Mouse (Mus musculus): ENCODE results near the gene Hexdc.

Gene Hexdc

GRCm38 (mm10) chr11:121203859-121204160 lies 423 bp upstream of the Hexdc start:
- peaks cover 14% of the 10 kb centered on the region for H3K36me3 ChIP-seq (ENCODE audit: insufficient read depth, low read length)
- H3K9me3 ChIP-seq (ENCODE audit: low read length): no peaks in the 10 kb centered on the region
- H3K4me1 ChIP-seq (replicated peaks; ENCODE audit: low read depth, low read length): peaks cover 17% of the 10 kb centered on the region
- no peaks in the 10 kb centered on the region for H3K27me3 ChIP-seq (ENCODE audit: insufficient read depth, low read length)
- H3K4me3 ChIP-seq (replicated peaks; ENCODE audit: low read length): peak overlapping the region; percentile 94
- TF ChIP-seq POU5F1 (IDR thresholded peaks at IDR 0.05; ENCODE audit: borderline replicate concordance, low read length) (no peak), NANOG (IDR thresholded peaks at IDR 0.05; ENCODE audit: borderline replicate concordance, low read length) (no peak), CTCF (conservative IDR thresholded peaks at IDR 0.05; ENCODE audit: low read length) (no peak)

- TF ChIP-seq POU5F1 (IDR thresholded peaks at IDR 0.05; ENCODE audit: borderline replicate concordance, low read length): no peak
- TF ChIP-seq CTCF (conservative IDR thresholded peaks at IDR 0.05; ENCODE audit: low read length): no peak
- no peak for TF ChIP-seq NANOG (IDR thresholded peaks at IDR 0.05; ENCODE audit: borderline replicate concordance, low read length)
- Histone ChIP-seq H3K4me1 (replicated peaks; ENCODE audit: low read depth, low read length) (no peaks in the 10 kb centered on the region), H3K27me3 (ENCODE audit: insufficient read depth, low read length) (no peaks in the 10 kb centered on the region), H3K36me3 (ENCODE audit: insufficient read depth, low read length) (peaks cover 61% of the 10 kb centered on the region), H3K4me3 (replicated peaks; ENCODE audit: low read length) (no peak overlapping the region), H3K9me3 (ENCODE audit: low read length) (no peaks in the 10 kb centered on the region)
Observed at GRCm38 (mm10) chr11:121216831-121217230, 12.6 kb downstream of the Hexdc start.

GRCm38 (mm10) chr11:121219776-121220175 lies 15.5 kb downstream of the Hexdc start:
- Histone ChIP-seq H3K9me3 (ENCODE audit: low read length) (no peaks in the 10 kb centered on the region), H3K4me1 (replicated peaks; ENCODE audit: low read depth, low read length) (no peaks in the 10 kb centered on the region)

GRCm38 (mm10) chr11:121220771-121221170 lies 16.5 kb downstream of the Hexdc start:
- no peak overlapping the region for H3K4me3 ChIP-seq (replicated peaks; ENCODE audit: low read length)
- no peaks in the 10 kb centered on the region for H3K27me3 ChIP-seq (ENCODE audit: insufficient read depth, low read length)
- peaks cover 92% of the 10 kb centered on the region for H3K36me3 ChIP-seq (ENCODE audit: insufficient read depth, low read length)
- TF ChIP-seq CTCF (conservative IDR thresholded peaks at IDR 0.05; ENCODE audit: low read length) (no peak), NANOG (IDR thresholded peaks at IDR 0.05; ENCODE audit: borderline replicate concordance, low read length) (no peak), POU5F1 (IDR thresholded peaks at IDR 0.05; ENCODE audit: borderline replicate concordance, low read length) (no peak)
- H3K4me1 ChIP-seq (replicated peaks; ENCODE audit: low read depth, low read length): no peaks in the 10 kb centered on the region
- no peaks in the 10 kb centered on the region for H3K9me3 ChIP-seq (ENCODE audit: low read length)

More at GRCm38 (mm10) chr11:121219776-121220175, 15.5 kb downstream of the Hexdc start:
- Histone ChIP-seq H3K36me3 (ENCODE audit: insufficient read depth, low read length) (peaks cover 84% of the 10 kb centered on the region), H3K27me3 (ENCODE audit: insufficient read depth, low read length) (no peaks in the 10 kb centered on the region), H3K4me3 (replicated peaks; ENCODE audit: low read length) (no peak overlapping the region)
- TF ChIP-seq CTCF (conservative IDR thresholded peaks at IDR 0.05; ENCODE audit: low read length) (no peak), POU5F1 (IDR thresholded peaks at IDR 0.05; ENCODE audit: borderline replicate concordance, low read length) (no peak), NANOG (IDR thresholded peaks at IDR 0.05; ENCODE audit: borderline replicate concordance, low read length) (no peak)

- Histone ChIP-seq H3K27me3 (ENCODE audit: insufficient read depth, low read length) (no peaks in the 10 kb centered on the region), H3K9me3 (ENCODE audit: low read length) (no peaks in the 10 kb centered on the region), H3K4me1 (replicated peaks; ENCODE audit: low read depth, low read length) (no peaks in the 10 kb centered on the region), H3K4me3 (replicated peaks; ENCODE audit: low read length) (no peak overlapping the region), H3K36me3 (ENCODE audit: insufficient read depth, low read length) (peaks cover 94% of the 10 kb centered on the region)
- TF ChIP-seq CTCF (conservative IDR thresholded peaks at IDR 0.05; ENCODE audit: low read length): no peak
- no peak for TF ChIP-seq NANOG (IDR thresholded peaks at IDR 0.05; ENCODE audit: borderline replicate concordance, low read length)
- no peak for TF ChIP-seq POU5F1 (IDR thresholded peaks at IDR 0.05; ENCODE audit: borderline replicate concordance, low read length)
Observed at GRCm38 (mm10) chr11:121221321-121222010, 17.2 kb downstream of the Hexdc start.

- Histone ChIP-seq H3K9me3 (ENCODE audit: low read length) (no peaks in the 10 kb centered on the region), H3K27me3 (ENCODE audit: insufficient read depth, low read length) (0 out of 2 replicates have a peak, but pooled peaks cover 2% of the 10 kb centered on the region), H3K4me3 (replicated peaks; ENCODE audit: low read length) (peak overlapping the region; percentile 88), H3K36me3 (ENCODE audit: insufficient read depth, low read length) (peaks cover 46% of the 10 kb centered on the region), H3K4me1 (replicated peaks; ENCODE audit: low read depth, low read length) (peaks cover 21% of the 10 kb centered on the region)
- TF ChIP-seq NANOG (IDR thresholded peaks at IDR 0.05; ENCODE audit: borderline replicate concordance, low read length) (no peak), POU5F1 (IDR thresholded peaks at IDR 0.05; ENCODE audit: borderline replicate concordance, low read length) (no peak), CTCF (conservative IDR thresholded peaks at IDR 0.05; ENCODE audit: low read length) (no peak)
Observed at GRCm38 (mm10) chr11:121228129-121229017, 24.1 kb downstream of the Hexdc start.

GRCm38 (mm10) chr11:121229018-121229439 lies 24.8 kb downstream of the Hexdc start, which contains the start of gene Cybc1:
TSS of gene Cybc1 (minus strand) at chr11:121229322.
- Histone ChIP-seq H3K9me3 (ENCODE audit: low read length) (no peaks in the 10 kb centered on the region), H3K4me1 (replicated peaks; ENCODE audit: low read depth, low read length) (peaks cover 21% of the 10 kb centered on the region), H3K27me3 (ENCODE audit: insufficient read depth, low read length) (0 out of 2 replicates have a peak, but pooled peaks cover 2% of the 10 kb centered on the region), H3K4me3 (replicated peaks; ENCODE audit: low read length) (peak within 1 kb of the TSS; percentile 88), H3K36me3 (ENCODE audit: insufficient read depth, low read length) (peaks cover 39% of the 10 kb centered on the region)
- TF ChIP-seq CTCF (conservative IDR thresholded peaks at IDR 0.05; ENCODE audit: low read length) (no peak), NANOG (IDR thresholded peaks at IDR 0.05; ENCODE audit: borderline replicate concordance, low read length) (no peak), POU5F1 (IDR thresholded peaks at IDR 0.05; ENCODE audit: borderline replicate concordance, low read length) (no peak)

- TF ChIP-seq POU5F1 (IDR thresholded peaks at IDR 0.05; ENCODE audit: borderline replicate concordance, low read length): no peak
- no peak for TF ChIP-seq NANOG (IDR thresholded peaks at IDR 0.05; ENCODE audit: borderline replicate concordance, low read length)
- TF ChIP-seq CTCF (conservative IDR thresholded peaks at IDR 0.05; ENCODE audit: low read length): no peak
- H3K9me3 ChIP-seq (ENCODE audit: low read length): no peaks in the 10 kb centered on the region
- H3K4me1 ChIP-seq (replicated peaks; ENCODE audit: low read depth, low read length): peaks cover 30% of the 10 kb centered on the region
- H3K4me3 ChIP-seq (replicated peaks; ENCODE audit: low read length): no peak overlapping the region
- peaks cover 18% of the 10 kb centered on the region for H3K36me3 ChIP-seq (ENCODE audit: insufficient read depth, low read length)
- 0 out of 2 replicates have a peak, but pooled peaks cover 2% of the 10 kb centered on the region for H3K27me3 ChIP-seq (ENCODE audit: insufficient read depth, low read length)
Observed at GRCm38 (mm10) chr11:121231191-121231590, 27.0 kb downstream of the Hexdc start.
